Mouse (Mus musculus) ES-Bruce4 (cell line): ENCODE results near the gene Tmem138.

Experiments
- CTCF ChIP-seq: IDR thresholded peaks from one replicate; pipeline ENCODE4 v1.8.1; 2011; ENCODE audit warnings: low read depth, low read length
- EP300 ChIP-seq: IDR thresholded peaks from 2 replicates; pipeline ENCODE4 v1.6.1; 2011; ENCODE audit warnings: low read depth, low read length; ENCODE audit not compliant: insufficient read depth
- POLR2A ChIP-seq: IDR thresholded peaks from one replicate; pipeline ENCODE4 v1.8.1; 2011; ENCODE audit warnings: low read length; ENCODE audit not compliant: insufficient read depth

- TF ChIP-seq CTCF (peak; percentile 41), POLR2A (no peak), EP300 (no peak)
Measured at GRCm38 (mm10) chr19:10598188-10598587, 21.0 kb upstream of the Tmem138 start.
